Mouse (Mus musculus) megakaryocyte, adult 5-6 weeks (primary cell): ENCODE data around the gene Abcc4. TPM values are rescaled to one million over a fixed set of nuclear protein-coding genes. Genes with fewer than 3 reads are reported as not detected.
A peak's percentile ranks its signal among the peaks of the same experiment; 100 is the strongest.

Source experiments
- ATAC-seq: 2 replicates; pipeline ENCODE4 v1.8.0; 2016; ENCODE audit warnings: mild to moderate bottlenecking, inconsistent platforms; ENCODE audit not compliant: poor library complexity, severe bottlenecking
- total RNA-seq, 2 experiments: library from RNA; stranded (forward) in 1 of 2; stranded (reverse) in 1 of 2; fragments of 153-499, 151-499 nt in 1 of 2; fragments of 221-1000, 200-1000 nt in 1 of 2; gene quantifications; 2 replicates each; pipeline versions ENCODE4 v1.2.3 to v1.2.4; 2015 to 2017

Gene Abcc4
- total RNA-seq, 2 experiments from 2014 or later = 24.6 to 29.8 TPM

DNA sequence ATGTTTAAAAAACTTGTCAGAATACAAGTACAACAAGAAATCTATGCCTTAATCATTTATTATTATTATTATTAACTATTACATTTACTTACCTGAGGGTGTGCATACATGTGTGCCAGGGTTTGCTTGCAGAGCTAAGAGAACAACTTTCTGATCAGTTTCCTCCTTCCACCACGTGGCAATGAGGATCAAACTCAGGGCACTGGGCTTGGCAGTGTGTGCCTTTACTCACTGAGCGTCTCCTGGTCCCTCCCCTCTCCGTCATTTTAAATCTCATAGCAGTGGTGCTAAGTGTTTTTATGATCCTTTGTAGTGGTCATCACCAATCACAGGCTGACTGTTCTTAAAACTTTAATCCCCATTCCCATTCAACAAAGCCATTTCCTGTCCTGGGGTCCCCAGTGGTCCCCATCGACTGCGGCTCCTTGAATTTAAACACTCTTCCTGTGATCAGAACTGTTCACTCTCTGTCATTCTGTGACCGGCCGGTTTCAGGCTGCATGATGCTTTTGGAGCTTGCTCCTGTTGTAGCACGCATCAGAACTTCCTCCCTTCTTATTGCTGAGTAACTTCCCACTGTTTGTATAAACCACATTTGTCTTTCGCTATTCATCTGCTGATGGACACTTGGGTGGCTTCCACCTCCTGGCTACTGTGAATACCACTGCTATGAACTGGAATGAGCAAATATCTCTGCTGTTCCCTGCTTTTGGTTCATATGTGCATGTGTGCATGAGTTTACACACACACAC is 191.6 kb downstream of the Abcc4 start:
- ATAC-seq = no peak

DNA sequence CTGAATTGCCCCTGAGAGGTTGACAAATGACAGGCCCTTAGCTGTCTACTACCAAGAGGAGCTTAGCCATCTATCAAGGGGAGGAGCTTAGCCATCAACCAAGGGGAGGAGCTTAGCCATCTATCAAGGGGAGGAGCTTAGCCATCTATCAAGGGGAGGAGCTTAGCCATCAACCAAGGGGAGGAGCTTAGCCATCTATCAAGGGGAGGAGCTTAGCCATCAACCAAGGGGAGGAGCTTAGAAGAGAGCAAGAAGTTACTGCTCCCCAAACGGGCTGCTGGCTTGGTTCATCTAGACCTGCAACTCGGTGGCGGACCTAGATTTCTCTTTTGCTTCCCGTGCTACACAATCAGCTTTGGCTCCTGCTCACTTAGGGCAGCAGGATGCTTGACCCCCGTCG is 194.3 kb downstream of the Abcc4 start:
- ATAC-seq = peak; percentile 51; the same call in 1 of the 2 replicates

DNA sequence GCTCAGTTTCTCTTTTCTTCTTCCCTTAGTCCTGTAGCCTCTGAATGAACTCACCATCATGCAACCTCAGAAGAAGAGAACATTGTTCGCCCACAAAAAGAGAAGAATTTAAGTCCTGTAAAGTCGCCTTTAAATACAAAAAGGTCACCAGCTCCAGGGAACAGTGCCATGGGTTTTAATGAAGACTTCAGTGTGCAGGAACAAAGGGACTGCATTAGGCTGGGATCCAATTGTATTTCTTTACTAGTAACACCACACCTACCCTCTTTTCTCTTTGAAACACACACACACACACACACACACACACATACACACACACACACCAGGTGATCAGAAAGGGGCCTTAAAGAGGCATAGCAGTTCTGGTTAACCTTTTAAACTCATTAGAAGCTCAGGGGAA is 195.2 kb downstream of the Abcc4 start:
- ATAC-seq = no peak

DNA sequence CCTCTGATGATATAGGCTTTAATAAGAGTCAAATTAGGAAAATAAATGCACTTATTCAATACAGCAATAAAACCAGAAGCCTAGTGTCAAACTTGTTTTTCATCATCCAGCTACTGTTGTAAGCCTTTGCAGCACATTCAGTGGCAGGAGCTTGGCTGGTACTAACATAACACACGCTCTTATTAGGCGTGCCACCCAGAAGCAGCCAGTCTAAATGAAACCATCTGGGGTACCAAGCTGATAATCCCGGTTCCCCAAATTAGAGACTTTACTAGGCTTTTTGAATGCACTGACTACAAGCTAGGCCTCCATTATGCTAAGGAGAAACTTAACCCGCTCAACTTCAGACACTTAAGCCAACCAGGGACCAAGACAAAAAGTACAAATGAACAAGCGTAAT is 195.8 kb downstream of the Abcc4 start:
- no peak for ATAC-seq

- no peak for ATAC-seq
Measured at GRCm38 (mm10) chr14:118507829-118508228, 198.2 kb downstream of the Abcc4 start.

- no peak for ATAC-seq
Measured at GRCm38 (mm10) chr14:118506591-118507146, 199.3 kb downstream of the Abcc4 start.

GRCm38 (mm10) chr14:118496767-118497166 is 209.3 kb downstream of the Abcc4 start:
- ATAC-seq = no peak

- no peak for ATAC-seq
Measured at GRCm38 (mm10) chr14:118495458-118495857, 210.6 kb downstream of the Abcc4 start.

DNA sequence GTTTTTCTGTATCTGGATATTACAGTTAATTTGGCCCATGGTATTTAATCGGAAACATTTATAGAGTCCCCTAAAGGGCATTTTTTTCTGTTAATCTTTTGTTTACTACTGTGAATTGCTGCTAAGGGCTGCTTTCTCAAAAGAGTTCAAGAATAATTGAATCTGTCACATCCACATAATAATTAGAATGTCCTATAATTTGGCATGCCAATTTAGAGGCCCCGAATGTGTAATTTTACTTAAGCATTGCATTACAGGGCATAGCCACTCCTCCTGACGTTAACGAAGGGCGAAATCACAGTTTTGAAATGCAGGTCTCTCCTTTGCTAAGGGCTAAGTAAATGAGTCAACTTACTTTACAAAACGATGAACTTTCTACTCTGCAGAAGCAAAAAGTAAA is 214.3 kb downstream of the Abcc4 start:
- no peak for ATAC-seq

DNA sequence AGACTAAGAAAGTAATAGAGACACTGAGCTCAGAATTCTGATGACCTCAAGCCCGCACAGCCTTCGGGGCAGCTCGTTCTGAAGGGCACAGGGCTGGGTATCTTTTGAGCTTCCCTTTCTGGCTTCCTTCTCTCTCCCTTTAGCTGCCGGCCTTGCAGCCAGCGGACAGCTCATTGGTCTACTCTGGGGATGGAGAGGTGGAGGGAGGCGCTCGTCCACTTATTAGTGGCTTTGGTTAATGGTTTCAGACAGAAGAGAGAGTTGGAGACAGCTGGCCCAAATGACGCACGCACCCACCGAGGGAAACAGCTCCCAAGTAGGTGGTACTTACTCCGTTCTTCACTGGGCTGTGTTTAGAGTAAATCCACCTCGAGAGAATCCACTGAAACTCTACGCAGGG is 214.7 kb downstream of the Abcc4 start:
- ATAC-seq = no peak

GRCm38 (mm10) chr14:118490525-118490924 is 215.5 kb downstream of the Abcc4 start:
- ATAC-seq = no peak

GRCm38 (mm10) chr14:118486349-118486748 is 219.7 kb downstream of the Abcc4 start:
- no peak for ATAC-seq

- ATAC-seq = no peak
Measured at GRCm38 (mm10) chr14:118485646-118486045, 220.4 kb downstream of the Abcc4 start.

- no peak for ATAC-seq
Measured at GRCm38 (mm10) chr14:118482320-118482719, 223.7 kb downstream of the Abcc4 start.

DNA sequence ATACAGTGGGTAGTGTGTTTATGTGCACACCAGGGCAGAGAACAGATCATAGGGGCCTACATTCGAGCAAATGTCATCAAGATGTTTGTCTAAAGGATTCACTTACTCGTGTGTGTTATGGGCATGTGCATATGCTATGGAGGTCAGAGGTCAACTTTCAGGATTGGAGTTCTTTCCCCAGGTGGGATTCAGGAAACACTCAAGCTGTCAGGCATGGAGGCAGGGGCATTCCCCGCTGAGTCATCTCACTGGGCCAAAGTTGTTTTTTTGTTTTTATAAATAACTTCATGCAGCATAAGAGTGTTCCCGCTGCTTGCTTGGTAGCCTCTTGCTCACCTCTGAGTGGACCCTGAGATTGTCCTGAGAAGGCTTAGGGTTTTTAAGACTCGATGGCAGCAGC is 224.2 kb downstream of the Abcc4 start:
- no peak for ATAC-seq

GRCm38 (mm10) chr14:118476329-118476728 is 229.7 kb downstream of the Abcc4 start:
- no peak for ATAC-seq

GRCm38 (mm10) chr14:118475100-118475454 is 230.9 kb downstream of the Abcc4 start:
- no peak for ATAC-seq

GRCm38 (mm10) chr14:118474226-118475099 is 231.6 kb downstream of the Abcc4 start:
- ATAC-seq = no peak

DNA sequence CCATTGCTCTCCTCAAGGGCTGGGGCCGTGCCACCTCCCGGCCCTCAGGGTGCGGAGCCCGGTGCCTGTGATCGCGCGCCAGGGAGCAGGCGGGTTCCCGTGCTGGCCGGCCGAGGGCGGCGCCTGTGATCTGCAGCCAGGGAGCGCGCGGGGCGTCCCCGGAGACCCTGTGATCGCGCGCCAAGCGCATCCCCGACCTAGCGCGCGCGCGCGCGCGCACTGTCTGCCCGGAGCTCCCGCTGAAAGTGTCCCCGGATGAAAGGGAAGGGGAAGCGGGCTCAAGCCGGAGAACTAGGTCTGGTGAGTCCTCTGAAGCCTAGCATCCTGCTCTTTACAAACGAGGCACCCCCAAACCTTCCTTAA is 232.2 kb downstream of the Abcc4 start:
- no peak for ATAC-seq

DNA sequence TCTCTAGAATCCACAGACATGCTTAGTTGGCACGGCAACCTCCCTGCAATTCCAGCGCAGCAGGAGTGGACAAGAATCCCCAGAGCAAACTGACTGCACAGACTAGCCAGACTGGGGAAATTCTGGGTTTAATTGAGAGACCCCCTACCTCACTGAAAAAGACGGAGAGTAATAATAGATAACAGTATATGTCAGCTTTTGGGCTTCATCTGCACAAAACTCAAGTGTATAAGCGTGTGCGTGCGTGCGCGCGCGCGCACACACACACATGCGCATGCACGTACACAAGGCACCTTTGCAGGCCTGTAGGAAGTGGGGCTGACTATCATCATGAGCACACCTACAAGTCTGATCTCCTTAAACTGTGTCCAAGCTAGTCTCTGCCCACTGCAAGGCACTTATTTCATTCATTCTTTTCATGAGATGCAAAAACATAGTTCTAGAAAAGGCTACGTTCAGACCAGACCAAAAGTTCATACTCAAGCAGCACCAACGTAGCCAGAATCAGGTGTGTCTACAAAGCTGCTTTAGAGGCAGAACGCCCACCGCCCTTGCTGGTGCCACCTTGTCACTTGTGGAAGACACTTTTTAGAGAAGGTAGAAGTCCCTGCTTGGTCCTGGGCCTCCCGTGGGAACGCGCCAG is 232.7 kb downstream of the Abcc4 start:
- ATAC-seq = no peak

GRCm38 (mm10) chr14:118465331-118465730 is 240.7 kb downstream of the Abcc4 start:
- peak; percentile 51 for ATAC-seq
